Mouse (Mus musculus): ENCODE data around the gene Gemin2. TPM values are rescaled to one million over a fixed set of nuclear protein-coding genes. Genes with fewer than 3 reads are reported as not detected.
"Not testable (repeated sequence)": the region's sequence is repeated elsewhere in the genome, so short reads cannot be mapped to it uniquely, and the experiment has no call there.

The Gemin2 gene
- 21.7 and 24.5 TPM in 2 replicates for total RNA-seq (2012; rRNA removed)

DNA sequence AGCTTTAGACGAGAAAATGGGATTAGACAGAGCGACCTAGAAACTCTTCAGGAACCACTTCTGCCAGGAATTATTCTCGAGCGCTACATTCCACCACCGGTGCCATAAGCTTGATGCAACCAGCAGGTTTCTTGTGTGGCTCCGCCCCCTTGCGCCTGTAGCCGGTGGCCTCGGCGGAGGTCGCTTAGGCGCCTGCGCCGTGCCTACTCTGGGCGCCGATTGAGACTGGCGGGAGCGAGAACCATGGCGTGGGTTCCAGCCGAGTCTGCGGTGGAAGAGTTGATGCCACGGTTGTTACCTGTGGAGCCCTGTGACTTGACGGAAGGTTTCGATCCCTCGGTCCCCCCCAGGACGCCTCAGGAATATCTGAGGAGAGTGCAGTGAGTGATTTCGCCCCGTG is at the start of gene Gemin2:
Gene Gemin2, plus strand, starts transcription at position 160 of the 400 bp plus-strand sequence.
- peak within 1 kb of the TSS; percentile 74 to 96 for H3K4me3 ChIP-seq (ENCODE audit: insufficient read depth in 1 of 2, low read depth in 1 of 2, low read length in 2 of 2, poor library complexity in 1 of 2, severe bottlenecking in 1 of 2)
- H3K36me3 ChIP-seq (ENCODE audit: control insufficient read depth, insufficient read depth, low read length, poor library complexity, severe bottlenecking) = peaks cover 12% of the 10 kb centered on the region
- in situ Hi-C loops (cut with MboI; ENCODE audit: low sequenced_read_pairs in 2 of 2, unreplicated experiment in 2 of 2) = no loop called here
- DNase-seq (ENCODE audit: low read depth, low spot score) = peak; percentile 88
- H3K27ac ChIP-seq (ENCODE audit: insufficient read depth, low read depth, low read length, poor library complexity, severe bottlenecking) = peak within 1 kb of the TSS; percentile 30; the same call in 1 of the 2 replicates
- no peak for TF ChIP-seq ZC3H11A (IDR thresholded peaks at IDR 0.05; ENCODE audit: borderline replicate concordance, low read depth, low read length)
- no peak for TF ChIP-seq ZNF384 (IDR thresholded peaks at IDR 0.05; ENCODE audit: low read depth, low read length)
- no peak for TF ChIP-seq CHD2 (IDR thresholded peaks at IDR 0.05; ENCODE audit: low read depth, low read length)
- TF ChIP-seq MAFK (IDR thresholded peaks at IDR 0.05; ENCODE audit: insufficient read depth, low read depth, low read length) = no peak
- peak; percentile 79 for TF ChIP-seq HCFC1 (IDR thresholded peaks at IDR 0.05; ENCODE audit: borderline replicate concordance, insufficient read depth, low read length)
- H3K9ac ChIP-seq (ENCODE audit: insufficient read depth, low read depth, low read length, poor library complexity, severe bottlenecking) = peak within 1 kb of the TSS; percentile 88
- H3K9me3 ChIP-seq (ENCODE audit: control insufficient read depth, insufficient read depth, low read depth, low read length) = no peaks in the 10 kb centered on the region
- H3K4me1 ChIP-seq (ENCODE audit: control insufficient read depth in 2 of 2, insufficient read depth in 2 of 2, low read length in 2 of 2, poor library complexity in 1 of 2) = 0 out of 4 replicates have a peak, but pooled peaks cover 0 to 3% of the 10 kb centered on the region in 2 experiments

GRCm38 (mm10) chr12:58964583-58964982 is 48.6 kb upstream of the Gemin2 start:
- Histone ChIP-seq H3K4me1 (ENCODE audit: control insufficient read depth in 2 of 2, insufficient read depth in 2 of 2, low read length in 2 of 2, poor library complexity in 1 of 2) (no peaks in the 10 kb centered on the region), H3K36me3 (ENCODE audit: control insufficient read depth, insufficient read depth, low read length, poor library complexity, severe bottlenecking) (peaks cover 4% of the 10 kb centered on the region; the same call in 1 of the 2 replicates)

GRCm38 (mm10) chr12:58976966-58977365 is 36.2 kb upstream of the Gemin2 start:
- Histone ChIP-seq H3K9ac (ENCODE audit: insufficient read depth, low read depth, low read length, poor library complexity, severe bottlenecking) (no peak overlapping the region), H3K36me3 (ENCODE audit: control insufficient read depth, insufficient read depth, low read length, poor library complexity, severe bottlenecking) (no peaks in the 10 kb centered on the region; the same call in 1 of the 2 replicates), H3K4me3 (ENCODE audit: insufficient read depth in 1 of 2, low read depth in 1 of 2, low read length in 2 of 2, poor library complexity in 1 of 2, severe bottlenecking in 1 of 2) (no peak overlapping the region), H3K4me1 (ENCODE audit: control insufficient read depth in 2 of 2, insufficient read depth in 2 of 2, low read length in 2 of 2, poor library complexity in 1 of 2) (peaks cover 0 to 7% of the 10 kb centered on the region in 2 experiments; a peak in 1 of 4 replicates), H3K27ac (ENCODE audit: insufficient read depth, low read depth, low read length, poor library complexity, severe bottlenecking) (no peak overlapping the region), H3K9me3 (ENCODE audit: control insufficient read depth, insufficient read depth, low read depth, low read length) (no peaks in the 10 kb centered on the region)
- in situ Hi-C loops (cut with MboI; ENCODE audit: low sequenced_read_pairs in 2 of 2, unreplicated experiment in 2 of 2) = no loop called here
- TF ChIP-seq MAFK (IDR thresholded peaks at IDR 0.05; ENCODE audit: insufficient read depth, low read depth, low read length) = no peak
- no peak for TF ChIP-seq HCFC1 (IDR thresholded peaks at IDR 0.05; ENCODE audit: borderline replicate concordance, insufficient read depth, low read length)
- TF ChIP-seq CHD2 (IDR thresholded peaks at IDR 0.05; ENCODE audit: low read depth, low read length) = no peak
- no peak for TF ChIP-seq ZNF384 (IDR thresholded peaks at IDR 0.05; ENCODE audit: low read depth, low read length)
- TF ChIP-seq ZC3H11A (IDR thresholded peaks at IDR 0.05; ENCODE audit: borderline replicate concordance, low read depth, low read length) = no peak
- DNase-seq (ENCODE audit: low read depth, low spot score) = peak; percentile 17

More at GRCm38 (mm10) chr12:58964583-58964982, 48.6 kb upstream of the Gemin2 start:
- Histone ChIP-seq H3K9ac (ENCODE audit: insufficient read depth, low read depth, low read length, poor library complexity, severe bottlenecking) (no peak overlapping the region), H3K4me3 (ENCODE audit: insufficient read depth in 1 of 2, low read depth in 1 of 2, low read length in 2 of 2, poor library complexity in 1 of 2, severe bottlenecking in 1 of 2) (no peak overlapping the region), H3K9me3 (ENCODE audit: control insufficient read depth, insufficient read depth, low read depth, low read length) (no peaks in the 10 kb centered on the region), H3K27ac (ENCODE audit: insufficient read depth, low read depth, low read length, poor library complexity, severe bottlenecking) (no peak overlapping the region)
- peak; percentile 31 for DNase-seq (ENCODE audit: low read depth, low spot score)
- TF ChIP-seq HCFC1 (IDR thresholded peaks at IDR 0.05; ENCODE audit: borderline replicate concordance, insufficient read depth, low read length) (no peak), MAFK (IDR thresholded peaks at IDR 0.05; ENCODE audit: insufficient read depth, low read depth, low read length) (no peak), ZC3H11A (IDR thresholded peaks at IDR 0.05; ENCODE audit: borderline replicate concordance, low read depth, low read length) (no peak), CHD2 (IDR thresholded peaks at IDR 0.05; ENCODE audit: low read depth, low read length) (no peak)
- in situ Hi-C loops (cut with MboI; ENCODE audit: low sequenced_read_pairs in 2 of 2, unreplicated experiment in 2 of 2) = no loop called here

DNA sequence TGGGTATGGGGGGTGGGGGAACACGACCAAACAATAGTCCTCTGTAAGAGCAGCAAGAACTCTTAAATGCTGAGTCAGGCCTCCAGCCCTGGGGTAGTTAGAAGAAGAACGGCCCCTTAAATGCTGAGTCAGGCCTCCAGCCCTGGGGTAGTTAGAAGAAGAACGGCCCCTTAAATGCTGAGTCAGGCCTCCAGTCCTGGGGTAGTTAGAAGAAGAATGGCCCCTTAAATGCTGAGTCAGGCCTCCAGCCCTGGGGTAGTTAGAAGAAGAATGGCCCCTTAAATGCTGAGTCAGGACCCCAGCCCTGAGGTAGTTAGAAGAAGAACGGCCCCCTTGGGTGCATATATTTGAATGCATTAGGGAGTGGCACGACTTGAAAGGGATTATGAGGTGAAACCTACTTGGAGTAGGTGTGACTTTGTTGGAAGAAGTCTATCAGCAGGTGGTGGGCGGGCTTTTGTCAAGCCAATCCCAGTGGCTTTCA is 32.0 kb upstream of the Gemin2 start:
- in situ Hi-C loops (cut with MboI; ENCODE audit: low sequenced_read_pairs in 2 of 2, unreplicated experiment in 2 of 2); H3K9me3 ChIP-seq (ENCODE audit: control insufficient read depth, insufficient read depth, low read depth, low read length); H3K36me3 ChIP-seq (ENCODE audit: control insufficient read depth, insufficient read depth, low read length, poor library complexity, severe bottlenecking); H3K9ac ChIP-seq (ENCODE audit: insufficient read depth, low read depth, low read length, poor library complexity, severe bottlenecking); H3K4me3 ChIP-seq (ENCODE audit: insufficient read depth in 1 of 2, low read depth in 1 of 2, low read length in 2 of 2, poor library complexity in 1 of 2, severe bottlenecking in 1 of 2); H3K4me1 ChIP-seq (ENCODE audit: control insufficient read depth in 2 of 2, insufficient read depth in 2 of 2, low read length in 2 of 2, poor library complexity in 1 of 2): not testable (repeated sequence)
- TF ChIP-seq MAFK (IDR thresholded peaks at IDR 0.05; ENCODE audit: insufficient read depth, low read depth, low read length) = peak; percentile 99
- peak; percentile 52 for DNase-seq (ENCODE audit: low read depth, low spot score)
- H3K27ac ChIP-seq (ENCODE audit: insufficient read depth, low read depth, low read length, poor library complexity, severe bottlenecking) = peak overlapping the region; percentile 10; the same call in 1 of the 2 replicates

GRCm38 (mm10) chr12:58985766-58986165 is 27.4 kb upstream of the Gemin2 start:
- DNase-seq (ENCODE audit: low read depth, low spot score) = no peak
- Histone ChIP-seq H3K9ac (ENCODE audit: insufficient read depth, low read depth, low read length, poor library complexity, severe bottlenecking) (no peak overlapping the region), H3K9me3 (ENCODE audit: control insufficient read depth, insufficient read depth, low read depth, low read length) (no peaks in the 10 kb centered on the region), H3K4me3 (ENCODE audit: insufficient read depth in 1 of 2, low read depth in 1 of 2, low read length in 2 of 2, poor library complexity in 1 of 2, severe bottlenecking in 1 of 2) (no peak overlapping the region), H3K4me1 (ENCODE audit: control insufficient read depth in 2 of 2, insufficient read depth in 2 of 2, low read length in 2 of 2, poor library complexity in 1 of 2) (peaks cover 0 to 2% of the 10 kb centered on the region in 2 experiments; a peak in 1 of 4 replicates), H3K27ac (ENCODE audit: insufficient read depth, low read depth, low read length, poor library complexity, severe bottlenecking) (no peak overlapping the region), H3K36me3 (ENCODE audit: control insufficient read depth, insufficient read depth, low read length, poor library complexity, severe bottlenecking) (no peaks in the 10 kb centered on the region; the same call in 1 of the 2 replicates)
- TF ChIP-seq CHD2 (IDR thresholded peaks at IDR 0.05; ENCODE audit: low read depth, low read length) (no peak), ZC3H11A (IDR thresholded peaks at IDR 0.05; ENCODE audit: borderline replicate concordance, low read depth, low read length) (no peak), ZNF384 (IDR thresholded peaks at IDR 0.05; ENCODE audit: low read depth, low read length) (no peak), HCFC1 (IDR thresholded peaks at IDR 0.05; ENCODE audit: borderline replicate concordance, insufficient read depth, low read length) (no peak), MAFK (IDR thresholded peaks at IDR 0.05; ENCODE audit: insufficient read depth, low read depth, low read length) (no peak)
- in situ Hi-C loops (cut with MboI; ENCODE audit: low sequenced_read_pairs in 2 of 2, unreplicated experiment in 2 of 2) = no loop called here
